29 mouse cellular contexts compared by ENCODE assay signal in the genomic region with DNA sequence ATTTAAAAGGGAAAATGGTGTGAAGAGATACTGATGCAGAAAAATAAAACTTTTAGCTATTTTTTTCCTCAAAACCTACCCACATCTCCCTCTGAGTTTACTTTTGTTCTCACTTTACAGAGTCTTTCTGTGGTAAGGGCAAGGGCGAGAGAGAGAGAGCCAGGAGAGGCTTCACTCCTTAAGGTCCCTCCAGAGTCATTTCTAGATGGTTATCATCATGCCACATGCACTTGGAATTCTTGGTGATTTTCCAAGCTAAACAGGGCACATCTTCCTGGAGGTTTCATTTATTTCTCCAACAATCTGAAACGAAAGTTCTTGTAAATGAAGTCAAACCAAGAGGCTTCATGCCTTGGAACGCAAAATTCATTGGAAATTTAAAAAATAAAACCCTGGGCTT.
A peak's percentile ranks its signal among the peaks of the same experiment; 100 is the strongest.
DNase-seq lines count a peak whose midpoint lies in the region; ATAC-seq and TF ChIP-seq lines count a peak whose summit lies in the region.
"Had no signal": no experiment of that assay in that cellular context is flagged by ENCODE, and none has a peak within 500 bp of the region (broad histone marks: within the 10 kb centered on the region; RNA-seq: fewer than 3 reads in every experiment).

No protein-coding gene starts in this region.

- no peak for TF ChIP-seq POLR2A in lung, adult 2 months (IDR thresholded peaks at IDR 0.05; ENCODE audit: borderline replicate concordance, extremely low read depth, low read depth, low read length)

- H3K27ac ChIP-seq in lung, embryonic 15.5 days, result peak overlapping the region; percentile 50
- H3K27ac ChIP-seq in midbrain, postnatal 0 days (ENCODE audit: low read depth, low read length), result no peak overlapping the region
- H3K27ac ChIP-seq: embryonic facial prominence, embryonic 12.5 days; embryonic facial prominence, embryonic 15.5 days; forebrain, embryonic 12.5 days; heart, adult 2 months; heart, embryonic 10.5 days; heart, embryonic 13.5 days; hindbrain, embryonic 14.5 days; hindbrain, postnatal 0 days had no signal

- H3K4me3 ChIP-seq in lung, embryonic 15.5 days, result no peak overlapping the region
- no peak overlapping the region for H3K4me3 ChIP-seq in lung, adult 2 months (replicated peaks; ENCODE audit: extremely low read depth, low read depth, low read length)
- H3K4me3 ChIP-seq in midbrain, postnatal 0 days (ENCODE audit: low read depth, low read length), result no peak overlapping the region
- H3K4me3 ChIP-seq: embryonic facial prominence, embryonic 12.5 days; embryonic facial prominence, embryonic 15.5 days; erythroblast, embryonic 14.5 days; forebrain, embryonic 12.5 days; heart, adult 2 months; heart, embryonic 10.5 days; heart, embryonic 13.5 days had no signal

- H3K27me3 ChIP-seq in lung, embryonic 15.5 days, result no peaks in the 10 kb centered on the region
- H3K27me3 ChIP-seq in midbrain, postnatal 0 days (ENCODE audit: insufficient read depth, low read length), result no peaks in the 10 kb centered on the region
- H3K27me3 ChIP-seq: embryonic facial prominence, embryonic 12.5 days; embryonic facial prominence, embryonic 15.5 days; forebrain, embryonic 12.5 days; heart, embryonic 13.5 days had no signal

- no peak overlapping the region for H3K9ac ChIP-seq in lung, embryonic 15.5 days
- no peak overlapping the region for H3K9ac ChIP-seq in midbrain, postnatal 0 days (replicated peaks; ENCODE audit: low read length, poor library complexity, severe bottlenecking)
- H3K9ac ChIP-seq: embryonic facial prominence, embryonic 12.5 days; embryonic facial prominence, embryonic 15.5 days; forebrain, embryonic 12.5 days; heart, embryonic 13.5 days; hindbrain, embryonic 14.5 days had no signal

- H3K36me3 ChIP-seq in lung, embryonic 15.5 days, result no peaks in the 10 kb centered on the region
- no peaks in the 10 kb centered on the region for H3K36me3 ChIP-seq in midbrain, postnatal 0 days (ENCODE audit: insufficient read depth, low read length)
- H3K36me3 ChIP-seq: embryonic facial prominence, embryonic 12.5 days; embryonic facial prominence, embryonic 15.5 days; forebrain, embryonic 12.5 days; heart, embryonic 10.5 days; heart, embryonic 13.5 days had no signal

- 56% methylated on average over 3 of the region's 3 CpGs for WGBS in lung, embryonic 15.5 days
- 32% methylated on average over 3 of the region's 3 CpGs for WGBS in lung, adult 2 months
- WGBS in midbrain, postnatal 0 days, result 76% methylated on average over 3 of the region's 3 CpGs

- H3K4me1 ChIP-seq in lung, embryonic 15.5 days, result peaks cover 8% of the 10 kb centered on the region
- H3K4me1 ChIP-seq in lung, adult 2 months (ENCODE audit: control insufficient read depth, insufficient read depth, low read length), result peaks cover 4% of the 10 kb centered on the region; the same call in 1 of the 2 replicates
- no peaks in the 10 kb centered on the region for H3K4me1 ChIP-seq in midbrain, postnatal 0 days (ENCODE audit: insufficient read depth, low read length)
- H3K4me1 ChIP-seq: embryonic facial prominence, embryonic 12.5 days; embryonic facial prominence, embryonic 15.5 days; forebrain, embryonic 12.5 days had no signal

- TF ChIP-seq CTCF in lung, adult 2 months (IDR thresholded peaks at IDR 0.05; ENCODE audit: insufficient read depth, low read length), result no peak
- no peak for TF ChIP-seq CTCF in midbrain, postnatal 0 days (IDR thresholded peaks at IDR 0.05)

- H3K4me2 ChIP-seq in lung, embryonic 15.5 days, result no peak overlapping the region
- H3K4me2 ChIP-seq in midbrain, postnatal 0 days (ENCODE audit: low read depth, low read length, poor library complexity, severe bottlenecking), result no peak overlapping the region
- H3K4me2 ChIP-seq: embryonic facial prominence, embryonic 12.5 days; embryonic facial prominence, embryonic 15.5 days; forebrain, embryonic 12.5 days; heart, embryonic 13.5 days; hindbrain, embryonic 14.5 days had no signal

- no peak for ATAC-seq in lung, embryonic 15.5 days (ENCODE audit: borderline replicate concordance, extremely low read depth, low FRiP score, low TSS enrichment)
- no peak for ATAC-seq in midbrain, postnatal 0 days (ENCODE audit: low FRiP score)
- ATAC-seq: CD4-positive, CD25-positive, alpha-beta regulatory T cell, adult 4 months; forebrain, embryonic 16.5 days; hindbrain, postnatal 0 days; inflammation-experienced regulatory T-cells, adult 6 months had no signal

- no peak for DNase-seq in lung, postnatal 4 days
- DNase-seq in lung, postnatal 25 days (ENCODE audit: low spot score), result peak; percentile 24
- no peak for DNase-seq in lung, adult 2 months
- DNase-seq in MN1 (ENCODE audit: low spot score), result peak; percentile 7
- DNase-seq in adipocyte (ENCODE audit: low spot score), result peak; percentile 39
- no peak for DNase-seq in midbrain, postnatal 0 days (ENCODE audit: low spot score)
- no peak for DNase-seq in layer of hippocampus, adult 9-11 months
- DNase-seq: adrenal gland, adult 8-10 months; adrenal gland, postnatal 25 days; cerebellum, adult 11-12 months; cerebellum, adult 8-10 months; cerebellum, postnatal 14 days; gastrocnemius, postnatal 10 days; gastrocnemius, postnatal 36 days; heart, adult 2 months; heart, postnatal 14 days; heart, postnatal 4 days had no signal

- H3K9me3 ChIP-seq in lung, embryonic 15.5 days, result no peaks in the 10 kb centered on the region
- H3K9me3 ChIP-seq in midbrain, postnatal 0 days (ENCODE audit: low read length), result no peaks in the 10 kb centered on the region
- H3K9me3 ChIP-seq: embryonic facial prominence, embryonic 12.5 days; embryonic facial prominence, embryonic 15.5 days; forebrain, embryonic 12.5 days; heart, embryonic 10.5 days; heart, embryonic 13.5 days had no signal

Comparison
In these comparisons a context has a peak if more than half of its experiments do, and no peak if none do; other contexts are left out.
1. DNase-seq: peak in lung, postnatal 25 days (single experiment), MN1 (single experiment) and adipocyte (single experiment); none in lung, postnatal 4 days (0 of 2), lung, adult 2 months (single experiment), midbrain, postnatal 0 days (single experiment) and layer of hippocampus, adult 9-11 months (single experiment).